Mouse (Mus musculus) left cerebral cortex, postnatal 36 days (tissue): Measurements from ENCODE around the gene Sars. TPM values are rescaled to one million over a fixed set of nuclear protein-coding genes. Genes with fewer than 3 reads are reported as not detected.

ENCODE experiments used
- DNase-seq, 2 experiments: peaks; one replicate each; pipeline ENCODE4 v3.0.0; 2021 to 2022; ENCODE audit warnings: low spot score in 2 of 2, mixed read lengths in 1 of 2
- intact Hi-C: fragments of 180-260 bp; cut with DNase I; formaldehyde crosslinking; loops from one replicate; pipeline ENCODE4 v1.15.1; 2025
- total RNA-seq, 2 experiments: library from RNA; stranded (reverse); gene quantifications; 2 replicates each; pipeline ENCODE4 v1.2.3; 2021

Gene Sars
- total RNA-seq, 2 experiments from 2014 or later = 202 to 231 TPM

DNA sequence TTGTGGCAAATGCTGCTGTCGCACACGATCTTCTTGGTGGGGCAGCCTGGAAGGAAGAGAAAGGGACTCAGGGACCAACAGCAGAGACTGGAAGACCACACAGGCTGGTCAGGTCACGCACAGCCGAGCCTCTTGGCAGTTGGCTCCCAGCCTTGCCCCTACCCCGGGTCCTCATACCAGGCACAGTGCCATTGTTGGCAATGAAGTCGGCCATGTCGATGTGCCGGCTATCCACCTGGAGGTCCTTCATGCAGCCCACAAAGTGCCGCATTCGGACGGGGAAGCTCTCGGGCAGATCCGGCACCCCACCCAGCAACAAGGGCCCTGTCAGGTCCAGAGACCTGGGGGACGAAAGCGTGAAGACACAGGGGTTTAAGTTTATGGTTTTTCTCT lies 42.5 kb downstream of the Sars start:
- no peak for DNase-seq
- intact Hi-C loops = loop anchor here (5.0 kb wide), 1 partner anchor 160 kb away; the partner anchor contains the start of gene Tmem167b

DNA sequence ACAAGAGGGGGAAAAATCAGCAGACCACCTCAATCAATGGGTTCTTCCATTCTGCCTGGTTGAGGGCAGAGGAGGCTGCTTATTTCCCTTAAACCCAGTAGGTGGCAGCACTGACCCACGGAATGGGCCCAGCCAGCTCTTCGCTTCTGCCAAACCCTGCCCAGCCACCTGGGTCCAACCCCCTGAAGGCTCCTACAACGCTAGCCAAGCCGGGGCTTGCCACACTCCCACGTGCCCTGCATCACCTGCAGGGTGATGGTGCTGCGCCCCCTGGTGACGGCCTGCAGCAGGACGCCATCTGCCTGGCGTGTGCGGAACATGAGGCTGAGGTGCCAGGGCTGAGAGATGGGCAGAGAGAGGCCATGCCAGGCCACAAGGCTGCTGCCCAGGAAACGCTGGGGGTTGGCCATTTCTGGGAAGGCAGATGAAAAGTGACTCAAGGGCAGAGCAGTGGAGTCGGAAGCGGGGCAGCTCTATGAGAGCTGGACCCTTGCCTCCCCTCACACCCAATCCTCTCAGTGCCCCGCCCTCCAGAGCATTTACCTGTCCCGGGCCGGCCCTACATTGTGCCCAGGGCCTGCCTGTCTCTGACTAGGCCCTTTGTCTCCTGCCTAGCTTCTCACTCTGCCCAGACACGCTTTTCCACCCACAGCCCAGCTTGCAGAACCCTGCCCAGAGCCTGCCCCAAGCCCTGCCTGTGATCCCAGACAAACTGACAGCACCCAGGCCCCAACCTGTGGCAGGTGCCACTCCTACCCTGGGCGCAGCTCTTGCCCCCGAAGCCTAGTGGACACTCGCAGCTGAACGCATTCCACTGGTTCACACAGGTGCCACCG lies 43.1 kb downstream of the Sars start:
- intact Hi-C loops = loop anchor here (5.0 kb wide), 1 partner anchor 160 kb away; the partner anchor contains the start of gene Tmem167b
- peak; percentile 71 to 76 for DNase-seq

DNA sequence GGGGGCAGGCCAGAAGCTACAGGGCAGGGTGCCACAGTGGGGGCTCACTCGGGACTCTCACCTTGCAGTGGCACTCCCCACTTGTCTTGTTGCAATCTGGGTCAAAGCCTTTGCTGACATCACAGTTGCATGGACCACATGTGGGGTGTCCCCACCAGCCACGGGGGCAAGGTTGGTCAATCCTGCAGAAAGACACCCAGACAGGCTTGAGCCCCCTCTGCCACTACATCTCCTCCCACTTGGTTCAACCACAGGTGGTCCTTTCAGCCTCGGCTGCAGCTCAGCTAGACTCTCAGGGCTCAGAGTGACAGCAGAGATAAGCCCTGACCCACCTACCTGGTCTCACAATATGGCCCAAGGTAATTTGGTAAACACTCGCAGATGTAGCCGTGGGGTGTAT lies 44.6 kb downstream of the Sars start:
- intact Hi-C loops = loop anchor here (5.0 kb wide), 1 partner anchor 162 kb away; the partner anchor contains the start of gene Tmem167b
- peak in 1 of 2 experiments; percentile 3 for DNase-seq

DNA sequence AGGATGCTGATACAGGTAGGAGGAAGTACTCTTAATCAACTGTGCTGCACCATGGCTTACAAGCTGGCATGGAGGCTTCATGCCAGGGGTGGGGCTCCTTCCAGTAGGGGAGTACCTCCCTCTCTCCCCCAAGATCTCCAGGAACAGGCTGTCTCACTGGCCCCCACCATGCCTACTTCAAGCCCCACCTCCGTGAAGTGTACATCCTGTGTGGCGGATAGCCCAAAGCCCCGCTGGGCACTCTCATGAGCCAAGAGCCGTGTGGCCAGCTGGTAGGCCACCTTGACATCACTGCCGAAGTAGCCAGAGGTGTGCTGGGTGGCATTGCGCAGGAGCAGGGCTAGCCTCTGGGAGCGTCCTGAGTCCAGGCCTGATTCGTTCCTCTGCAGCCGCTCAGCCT lies 46.7 kb downstream of the Sars start:
- no peak for DNase-seq
- intact Hi-C loops = no loop called here

DNA sequence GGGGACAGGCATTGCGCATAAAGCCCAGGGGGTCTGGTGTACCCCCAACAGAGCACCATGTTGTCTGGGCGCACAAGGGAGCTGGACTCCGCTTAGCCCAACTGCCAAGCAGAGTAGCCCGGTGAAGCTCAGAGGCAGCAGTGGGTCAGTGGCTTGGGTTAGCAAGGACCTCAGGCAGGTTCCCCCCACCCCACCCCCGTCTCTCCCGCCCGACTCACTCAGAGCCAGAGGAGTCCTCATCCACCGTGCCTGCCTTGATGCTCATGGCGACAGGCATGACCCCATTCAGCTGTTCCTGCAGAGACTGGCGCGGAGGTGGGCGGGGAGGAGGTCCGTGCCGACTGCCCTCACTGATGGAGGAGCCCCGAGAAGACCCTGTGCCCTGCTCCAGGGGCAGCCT lies 52.2 kb downstream of the Sars start:
- no peak for DNase-seq
- intact Hi-C loops = no loop called here

DNA sequence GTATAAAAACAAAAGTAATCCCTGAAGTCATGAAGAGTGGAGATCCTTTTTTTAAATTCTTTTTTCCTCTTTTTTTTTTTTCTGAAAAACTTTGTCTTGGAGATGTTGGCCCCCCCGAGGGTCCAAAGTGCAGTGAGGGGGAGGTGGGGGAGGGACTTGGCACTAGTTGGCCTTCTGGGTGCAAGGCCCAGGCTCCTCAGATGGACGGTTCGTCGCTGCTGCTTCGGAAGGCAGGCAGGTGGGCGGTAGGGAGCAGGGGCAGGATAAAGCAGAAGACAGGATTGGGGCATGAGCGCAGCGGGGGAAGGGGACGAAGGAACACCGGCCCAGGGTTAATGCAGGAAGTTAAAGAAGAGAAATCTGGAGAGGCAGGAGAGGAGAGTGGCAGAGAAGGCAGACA lies 52.7 kb downstream of the Sars start:
- intact Hi-C loops = no loop called here
- DNase-seq = no peak

DNA sequence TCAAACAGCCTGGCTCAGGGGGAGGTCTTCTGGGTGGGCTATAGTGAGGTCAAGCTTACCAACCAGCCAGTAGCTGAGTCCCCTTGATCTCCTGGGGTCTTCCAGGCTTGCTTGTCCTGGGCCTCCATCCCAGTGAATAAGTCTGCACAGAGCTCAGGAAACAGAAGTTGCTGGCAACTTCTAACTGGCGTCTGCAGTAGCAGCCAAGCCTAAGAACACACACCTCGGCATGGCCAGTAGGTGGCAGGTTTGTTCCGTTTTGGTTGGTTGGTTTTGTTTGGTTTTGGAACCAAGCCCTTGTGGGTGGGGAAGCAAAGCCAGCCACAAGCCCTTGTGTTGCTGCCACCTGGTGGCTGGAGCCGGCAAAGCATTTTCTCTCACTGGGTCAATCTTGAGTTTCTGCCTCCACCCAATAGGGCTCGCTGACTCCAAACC lies 55.9 kb downstream of the Sars start:
- intact Hi-C loops = loop anchor here (1.0 to 5.0 kb wide), 2 partner anchors 107 to 222 kb away; no protein-coding TSS in a partner anchor
- DNase-seq = peak; percentile 94 to 96

DNA sequence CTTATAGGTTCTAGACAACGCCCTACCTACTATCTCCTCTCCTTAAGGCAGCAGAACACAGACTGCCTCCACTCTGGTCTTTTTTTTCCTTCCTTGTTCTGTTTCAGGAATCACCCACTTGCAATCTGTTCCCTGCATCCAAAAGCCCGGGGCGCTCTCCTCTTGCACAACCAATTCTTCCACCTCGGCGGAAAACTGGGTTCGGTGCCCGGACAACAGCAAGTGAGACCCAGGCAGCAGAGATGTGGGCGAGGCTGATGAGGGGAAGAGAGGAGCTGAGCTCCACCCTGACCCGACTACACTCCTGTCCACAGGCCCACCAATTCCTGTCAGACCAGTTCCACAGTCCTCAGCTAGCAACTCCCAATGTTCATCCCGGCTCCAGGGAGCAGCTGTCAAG lies 58.8 kb downstream of the Sars start:
- intact Hi-C loops = loop anchor here (1.0 to 5.0 kb wide), 2 partner anchors 29 to 219 kb away; no protein-coding TSS in a partner anchor
- DNase-seq = peak; percentile 82 to 85

DNA sequence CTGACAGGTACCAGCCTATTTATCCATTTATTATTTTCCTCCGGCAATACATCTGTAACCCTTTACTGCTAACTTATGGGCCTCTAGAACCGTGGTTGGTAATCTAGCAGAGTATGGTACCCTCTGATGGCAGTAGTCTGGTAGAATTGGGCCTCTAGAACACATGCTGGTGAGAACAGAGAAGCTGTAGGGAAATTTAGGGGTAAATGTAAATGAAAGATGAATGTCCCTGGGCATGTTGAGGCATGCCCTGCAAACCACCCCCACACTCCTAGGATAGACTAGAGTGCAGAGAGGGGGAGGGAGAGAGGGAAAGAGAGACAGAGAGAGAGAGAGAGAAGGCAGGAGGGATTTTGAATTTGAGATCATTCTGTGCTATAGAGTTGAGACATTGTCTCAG lies 60.6 kb downstream of the Sars start:
- intact Hi-C loops = no loop called here

DNA sequence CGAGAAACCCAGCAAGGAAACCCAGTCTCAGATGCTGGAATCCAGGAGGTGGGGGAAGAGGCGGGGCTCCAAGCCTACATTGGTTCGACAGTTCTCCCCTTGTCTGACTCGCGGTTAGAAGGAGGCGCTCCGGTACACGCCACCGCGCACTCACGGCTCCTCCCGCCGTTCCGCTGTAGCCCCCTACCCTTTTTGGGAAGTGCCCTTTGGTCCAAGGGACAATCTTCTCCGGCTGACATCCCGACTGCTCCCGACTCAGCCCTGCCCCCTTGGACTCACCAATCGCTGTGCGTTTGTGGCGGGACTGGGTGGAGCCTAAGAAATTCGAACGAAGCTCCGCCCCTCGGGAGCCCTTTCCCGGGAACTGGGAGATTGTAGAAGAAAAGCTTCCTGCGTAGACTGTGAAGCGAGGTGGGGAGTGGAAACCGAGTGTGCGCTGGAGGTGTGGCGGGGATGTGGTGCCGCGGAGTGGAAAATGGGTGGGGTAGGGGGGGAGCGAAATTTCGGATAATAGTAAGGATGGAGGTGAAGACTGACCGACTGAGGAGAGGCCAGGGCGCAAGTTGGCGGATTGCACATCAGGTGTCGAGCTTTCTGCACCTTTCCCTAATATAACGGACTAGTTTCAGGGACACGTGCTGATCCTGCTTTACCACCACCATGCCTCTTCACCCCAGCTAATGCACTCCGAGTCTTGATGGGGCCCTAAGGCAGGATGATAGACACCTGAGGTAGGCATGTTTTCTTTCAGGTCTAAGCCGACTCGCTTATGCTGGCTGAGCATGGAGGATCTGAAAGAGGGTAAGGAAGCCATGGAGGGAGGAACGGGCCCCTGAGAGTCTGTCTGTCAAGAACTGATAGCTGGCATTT lies 61.3 kb downstream of the Sars start, which contains the start of gene Psrc1:
Gene Psrc1 (plus strand): TSS at position 355 of the 870 bp plus-strand sequence.
- intact Hi-C loops = no loop called here

More for the DNA sequence above, 60.6 kb downstream of the Sars start:
- DNase-seq = no peak

DNA sequence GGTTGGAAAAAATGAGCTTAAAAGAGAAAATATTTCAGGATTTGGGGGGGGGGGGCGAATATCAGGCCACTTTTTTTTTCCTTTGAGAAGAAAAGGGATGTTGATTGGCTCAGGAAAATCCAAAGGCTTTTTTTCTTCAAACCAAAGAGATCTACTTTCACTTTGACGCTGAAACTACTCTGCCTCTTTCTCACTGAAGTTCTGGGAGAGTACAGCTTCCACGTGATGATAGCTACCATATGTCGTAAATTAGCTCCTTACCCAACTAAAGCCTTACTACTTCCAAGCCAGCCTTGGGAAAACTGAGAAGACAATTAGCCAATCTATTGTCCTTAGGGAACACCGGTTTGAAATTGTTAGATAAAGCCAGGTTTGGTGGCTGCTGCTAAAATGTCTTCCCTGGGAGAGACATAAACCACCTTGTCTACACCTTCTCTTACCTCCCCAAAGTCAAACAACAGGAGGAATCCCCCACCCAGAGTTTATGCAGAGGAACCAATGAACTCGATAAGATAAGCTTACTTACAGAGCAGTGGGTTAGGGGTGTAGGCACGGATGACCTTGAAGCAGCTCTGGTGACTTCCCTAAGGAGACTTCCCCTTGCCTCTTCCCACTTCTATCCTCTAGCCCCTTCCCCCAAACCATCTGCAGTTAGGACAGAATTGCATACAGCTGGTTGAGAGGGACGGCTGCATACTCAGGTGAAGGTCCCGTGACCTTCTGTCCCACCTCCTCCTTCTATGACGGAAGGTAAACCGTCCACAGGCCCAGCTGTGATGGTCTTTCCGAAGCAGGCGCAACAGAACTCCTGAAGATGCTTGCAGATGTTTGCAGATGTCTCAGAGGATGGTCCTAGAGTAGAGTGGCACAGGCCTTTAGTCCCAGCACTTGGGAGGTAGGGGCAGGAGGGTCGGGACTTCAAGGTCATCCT lies 62.8 kb downstream of the Sars start:
- intact Hi-C loops = no loop called here
- DNase-seq = no peak

More for the DNA sequence above, 61.3 kb downstream of the Sars start, which contains the start of gene Psrc1:
- peak; percentile 85 to 87 for DNase-seq

DNA sequence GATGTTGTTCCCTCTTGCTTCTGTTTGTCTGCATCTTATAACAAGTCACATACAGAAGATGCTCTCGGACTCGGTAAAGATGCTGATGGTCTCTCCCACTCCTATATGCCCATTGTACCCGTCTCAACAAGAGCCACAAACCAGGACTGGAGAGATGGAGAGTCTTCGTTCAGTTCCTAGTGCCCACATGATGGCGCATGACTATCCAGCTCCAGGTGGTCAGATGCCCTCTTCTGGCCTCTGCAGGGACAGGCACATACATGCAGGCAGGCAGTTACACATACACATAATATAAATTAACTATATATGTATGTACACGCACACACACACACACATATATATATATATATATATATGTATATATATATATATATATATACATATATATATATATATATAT lies 64.3 kb downstream of the Sars start:
- intact Hi-C loops = no loop called here
- no peak for DNase-seq

DNA sequence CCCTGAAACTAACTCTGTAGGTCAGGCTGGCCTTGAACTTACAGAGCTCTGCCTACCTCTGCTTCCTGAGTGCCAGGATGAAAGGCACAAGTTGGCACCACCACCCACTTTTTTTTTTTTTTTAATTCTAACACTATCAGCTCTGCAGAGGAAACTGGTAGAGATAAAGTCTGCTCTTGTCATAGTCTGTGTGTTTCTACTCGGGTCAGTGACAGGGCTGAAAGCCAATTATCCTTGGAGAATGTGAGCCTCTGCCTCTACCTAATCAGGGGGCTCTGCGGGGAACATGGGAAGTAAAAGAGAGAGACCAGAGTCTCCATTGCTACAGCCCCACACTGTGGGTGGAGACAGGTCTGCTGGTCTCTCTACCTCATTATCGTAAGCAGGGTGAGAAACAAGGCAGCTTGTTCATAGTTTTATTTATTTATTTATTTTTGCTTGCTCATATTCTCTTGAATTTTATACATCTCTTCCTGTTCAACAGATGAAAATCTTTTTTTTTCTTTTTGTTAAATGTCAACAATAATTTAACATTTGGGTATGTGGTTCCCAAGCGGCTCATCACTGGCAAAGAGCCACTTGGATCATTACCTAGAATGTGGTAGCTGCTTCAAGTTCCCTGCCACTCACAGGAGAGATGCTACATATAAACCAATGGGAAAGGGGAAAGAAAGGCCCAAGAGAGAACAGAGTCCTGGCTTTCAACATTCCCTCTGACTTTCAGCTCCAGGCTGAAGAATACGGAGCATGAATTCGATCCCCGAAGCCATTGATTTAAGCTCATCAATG lies 65.9 kb downstream of the Sars start:
- intact Hi-C loops = no loop called here
- no peak for DNase-seq

Other genes with a start within 250 kb of the Sars start
- gene Cyb561d1, start 244.0 kb downstream of the Sars start, total RNA-seq = 10 to 100 TPM; 15.0 to 21.4 TPM
- 10 to 100 TPM; 20.5 to 32.5 TPM for gene Atxn7l2, start 234.3 kb downstream of the Sars start, total RNA-seq
- gene Sypl2, start 218.6 kb downstream of the Sars start, total RNA-seq = 1 to 10 TPM; 1.0 to 1.9 TPM
- 10 to 100 TPM; 68.7 to 77.3 TPM for gene Psma5, start 188.3 kb downstream of the Sars start, total RNA-seq
- gene Sort1, start 161.1 kb downstream of the Sars start, total RNA-seq = 100 to 1,000 TPM; 299 to 314 TPM
- gene Mybphl, start 80.3 kb downstream of the Sars start, total RNA-seq = under 1 TPM in 1 of 2 experiments, not detected in 1; 0.25 TPM
- gene Psrc1, start 61.4 kb downstream of the Sars start, total RNA-seq = 10 to 100 TPM; 12.9 to 18.3 TPM
- 100 to 1,000 TPM; 168 to 174 TPM for gene Celsr2, start 29.7 kb downstream of the Sars start, total RNA-seq
- gene 1700013F07Rik, start 88.9 kb upstream of the Sars start, total RNA-seq = 1 to 10 TPM; 1.9 to 2.7 TPM
- 10 to 100 TPM; 34.2 to 37.8 TPM for gene 5330417C22Rik, start 91.3 kb upstream of the Sars start, total RNA-seq
- 10 to 100 TPM; 43.2 to 44.7 TPM for gene Tmem167b, start 117.3 kb upstream of the Sars start, total RNA-seq
- gene Taf13, start 126.5 kb upstream of the Sars start, total RNA-seq = 10 to 100 TPM; 24.3 to 27.1 TPM
- gene Wdr47, start 146.1 kb upstream of the Sars start, total RNA-seq = 100 to 1,000 TPM; 126 TPM
- 10 to 100 TPM; 29.9 to 33.1 TPM for gene Clcc1, start 208.7 kb upstream of the Sars start, total RNA-seq